Mouse (Mus musculus): ENCODE measurements around the gene Capn12. TPM values are rescaled to one million over a fixed set of nuclear protein-coding genes. Genes with fewer than 3 reads are reported as not detected.

The Capn12 gene
- polyA plus RNA-seq, 1 experiment from 2014 or later = 1.9 TPM

- DNase-seq (ENCODE audit: low spot score) = no peak
- no peak overlapping the region for H3K4me3 ChIP-seq (ENCODE audit: low read depth, low read length)
- no peak overlapping the region for H3K27ac ChIP-seq (replicated peaks)
- no peaks in the 10 kb centered on the region for H3K27me3 ChIP-seq (ENCODE audit: control insufficient read depth, insufficient read depth, low read length)
- no peaks in the 10 kb centered on the region for H3K9me3 ChIP-seq (ENCODE audit: control insufficient read depth, low read length)
- H3K9ac ChIP-seq (ENCODE audit: low read length) = no peak overlapping the region
- TF ChIP-seq CTCF (IDR thresholded peaks at IDR 0.05; ENCODE audit: low read depth) = no peak
- TF ChIP-seq EP300 (optimal IDR thresholded peaks at IDR 0.05) = no peak
- no peak overlapping the region for H3K4me2 ChIP-seq (replicated peaks; ENCODE audit: low read depth)
- peaks cover 68% of the 10 kb centered on the region for H3K36me3 ChIP-seq (ENCODE audit: control insufficient read depth, insufficient read depth, low read length)
- H3K4me1 ChIP-seq (replicated peaks; ENCODE audit: control insufficient read depth, insufficient read depth) = no peaks in the 10 kb centered on the region
- no peak for ATAC-seq (ENCODE audit: low FRiP score, low TSS enrichment)
- WGBS = 49% methylated on average over 5 of the region's 5 CpGs
These were observed 13.7 kb downstream of the Capn12 start for GRCm38 (mm10) chr7:28894942-28895341.

GRCm38 (mm10) chr7:28897661-28898060, 16.4 kb downstream of the Capn12 start:
- WGBS = 95% methylated on average over 6 of the region's 6 CpGs
- TF ChIP-seq CTCF (IDR thresholded peaks at IDR 0.05; ENCODE audit: low read depth) = no peak
- no peak overlapping the region for H3K4me3 ChIP-seq (ENCODE audit: low read depth, low read length)
- H3K9ac ChIP-seq (ENCODE audit: low read length) = no peak overlapping the region
- H3K4me1 ChIP-seq (replicated peaks; ENCODE audit: control insufficient read depth, insufficient read depth) = no peaks in the 10 kb centered on the region
- peaks cover 78% of the 10 kb centered on the region for H3K36me3 ChIP-seq (ENCODE audit: control insufficient read depth, insufficient read depth, low read length)
- no peak overlapping the region for H3K4me2 ChIP-seq (replicated peaks; ENCODE audit: low read depth)
- no peak for DNase-seq (ENCODE audit: low spot score)
- no peaks in the 10 kb centered on the region for H3K27me3 ChIP-seq (ENCODE audit: control insufficient read depth, insufficient read depth, low read length)
- H3K9me3 ChIP-seq (ENCODE audit: control insufficient read depth, low read length) = no peaks in the 10 kb centered on the region
- ATAC-seq (ENCODE audit: low FRiP score, low TSS enrichment) = no peak
- H3K27ac ChIP-seq (replicated peaks) = no peak overlapping the region

GRCm38 (mm10) chr7:28899972-28900371, 18.8 kb downstream of the Capn12 start:
- Histone ChIP-seq H3K27me3 (ENCODE audit: control insufficient read depth, insufficient read depth, low read length) (no peaks in the 10 kb centered on the region), H3K27ac (replicated peaks) (no peak overlapping the region), H3K9me3 (ENCODE audit: control insufficient read depth, low read length) (no peaks in the 10 kb centered on the region), H3K4me3 (ENCODE audit: low read depth, low read length) (no peak overlapping the region), H3K9ac (ENCODE audit: low read length) (no peak overlapping the region), H3K4me2 (replicated peaks; ENCODE audit: low read depth) (no peak overlapping the region), H3K4me1 (replicated peaks; ENCODE audit: control insufficient read depth, insufficient read depth) (no peaks in the 10 kb centered on the region), H3K36me3 (ENCODE audit: control insufficient read depth, insufficient read depth, low read length) (peaks cover 80% of the 10 kb centered on the region)
- ATAC-seq (ENCODE audit: low FRiP score, low TSS enrichment) (no peak), DNase-seq (ENCODE audit: low spot score) (no peak)
- TF ChIP-seq CTCF (IDR thresholded peaks at IDR 0.05; ENCODE audit: low read depth) = peak; percentile 56
- no peak for TF ChIP-seq EP300 (optimal IDR thresholded peaks at IDR 0.05)
- 67% methylated on average over 4 of the region's 4 CpGs for WGBS

- Histone ChIP-seq H3K36me3 (ENCODE audit: control insufficient read depth, insufficient read depth, low read length) (peaks cover 82% of the 10 kb centered on the region), H3K9me3 (ENCODE audit: control insufficient read depth, low read length) (no peaks in the 10 kb centered on the region), H3K9ac (ENCODE audit: low read length) (no peak overlapping the region), H3K4me1 (replicated peaks; ENCODE audit: control insufficient read depth, insufficient read depth) (no peaks in the 10 kb centered on the region), H3K27ac (replicated peaks) (no peak overlapping the region; the same call in 1 of the 2 replicates), H3K4me3 (ENCODE audit: low read depth, low read length) (no peak overlapping the region), H3K4me2 (replicated peaks; ENCODE audit: low read depth) (no peak overlapping the region), H3K27me3 (ENCODE audit: control insufficient read depth, insufficient read depth, low read length) (no peaks in the 10 kb centered on the region)
- DNase-seq (ENCODE audit: low spot score) = no peak
- ATAC-seq (ENCODE audit: low FRiP score, low TSS enrichment) = peak; percentile 47
- WGBS = 87% methylated on average over 13 of the region's 13 CpGs
- TF ChIP-seq CTCF (IDR thresholded peaks at IDR 0.05; ENCODE audit: low read depth) = no peak
- no peak for TF ChIP-seq EP300 (optimal IDR thresholded peaks at IDR 0.05)
These were observed 20.3 kb downstream of the Capn12 start for GRCm38 (mm10) chr7:28901311-28902125.

GRCm38 (mm10) chr7:28902180-28902579, 21.0 kb downstream of the Capn12 start:
- Histone ChIP-seq H3K36me3 (ENCODE audit: control insufficient read depth, insufficient read depth, low read length) (peaks cover 81% of the 10 kb centered on the region), H3K9me3 (ENCODE audit: control insufficient read depth, low read length) (no peaks in the 10 kb centered on the region), H3K4me2 (replicated peaks; ENCODE audit: low read depth) (no peak overlapping the region), H3K4me3 (ENCODE audit: low read depth, low read length) (no peak overlapping the region), H3K4me1 (replicated peaks; ENCODE audit: control insufficient read depth, insufficient read depth) (no peaks in the 10 kb centered on the region), H3K9ac (ENCODE audit: low read length) (no peak overlapping the region), H3K27me3 (ENCODE audit: control insufficient read depth, insufficient read depth, low read length) (no peaks in the 10 kb centered on the region), H3K27ac (replicated peaks) (0 out of 2 replicates have a peak overlapping the region, but pooled peaks have one; percentile 18)
- ATAC-seq (ENCODE audit: low FRiP score, low TSS enrichment) (no peak), DNase-seq (ENCODE audit: low spot score) (no peak)
- 87% methylated on average over 6 of the region's 6 CpGs for WGBS
- TF ChIP-seq CTCF (IDR thresholded peaks at IDR 0.05; ENCODE audit: low read depth) = no peak
- TF ChIP-seq EP300 (optimal IDR thresholded peaks at IDR 0.05) = no peak

- Histone ChIP-seq H3K9ac (ENCODE audit: low read length) (no peak overlapping the region), H3K4me3 (ENCODE audit: low read depth, low read length) (no peak overlapping the region), H3K27me3 (ENCODE audit: control insufficient read depth, insufficient read depth, low read length) (no peaks in the 10 kb centered on the region), H3K36me3 (ENCODE audit: control insufficient read depth, insufficient read depth, low read length) (peaks cover 81% of the 10 kb centered on the region), H3K4me1 (replicated peaks; ENCODE audit: control insufficient read depth, insufficient read depth) (no peaks in the 10 kb centered on the region), H3K4me2 (replicated peaks; ENCODE audit: low read depth) (no peak overlapping the region), H3K27ac (replicated peaks) (0 out of 2 replicates have a peak overlapping the region, but pooled peaks have one; percentile 18), H3K9me3 (ENCODE audit: control insufficient read depth, low read length) (no peaks in the 10 kb centered on the region)
- WGBS = 91% methylated on average over 3 of the region's 3 CpGs
- DNase-seq (ENCODE audit: low spot score) (no peak), ATAC-seq (ENCODE audit: low FRiP score, low TSS enrichment) (no peak)
- no peak for TF ChIP-seq EP300 (optimal IDR thresholded peaks at IDR 0.05)
- TF ChIP-seq CTCF (IDR thresholded peaks at IDR 0.05; ENCODE audit: low read depth) = no peak
These were observed 21.6 kb downstream of the Capn12 start for GRCm38 (mm10) chr7:28902809-28903208.
